Mouse (Mus musculus) stomach, embryonic 15.5 days (tissue): ENCODE results near the gene Wdsub1. TPM values are rescaled to one million over a fixed set of nuclear protein-coding genes. Genes with fewer than 3 reads are reported as not detected.

Experiments used
- ATAC-seq: fragments of 200-750 bp; cut with Nextera tagmentation; 2 replicates; pipeline ENCODE4 v1.8.0; 2017; ENCODE audit warnings: low read depth, moderate number of reproducible peaks, moderate TSS enrichment; ENCODE audit not compliant: insufficient read depth, low FRiP score
- H3K27ac ChIP-seq: fragments of 300-500 bp; sonication (generic); 2 replicates; pipeline ENCODE4 v1.5.1; 2015; ENCODE audit warnings: mild to moderate bottlenecking, inconsistent platforms
- H3K27me3 ChIP-seq: fragments of 300-500 bp; sonication (generic); replicated peaks from 2 replicates; pipeline ENCODE4 v1.6.1; 2015; ENCODE audit warnings: inconsistent platforms
- H3K36me3 ChIP-seq: fragments of 300-500 bp; sonication (generic); 2 replicates; pipeline ENCODE4 v1.6.1; 2015; ENCODE audit warnings: inconsistent platforms
- H3K4me1 ChIP-seq: fragments of 300-500 bp; sonication (generic); 2 replicates; pipeline ENCODE4 v1.6.1; 2015; ENCODE audit warnings: inconsistent platforms
- H3K4me2 ChIP-seq: fragments of 300-500 bp; sonication (generic); 2 replicates; pipeline ENCODE4 v1.6.1; 2015; ENCODE audit warnings: mild to moderate bottlenecking, inconsistent platforms
- H3K4me3 ChIP-seq: fragments of 300-500 bp; sonication (generic); replicated peaks from 2 replicates; pipeline ENCODE4 v1.5.1; 2015; ENCODE audit warnings: inconsistent platforms
- H3K9ac ChIP-seq: fragments of 300-500 bp; sonication (generic); 2 replicates; pipeline ENCODE4 v1.6.1; 2015; ENCODE audit warnings: inconsistent platforms
- H3K9me3 ChIP-seq: fragments of 300-500 bp; sonication (generic); 2 replicates; pipeline ENCODE4 v1.6.1; 2016; ENCODE audit warnings: inconsistent platforms
- WGBS: fragments of 180-500 bp; shearing (Covaris S2); methylation state at CpG from one replicate; pipeline ENCODE4 v1.1.7; 2015; 5-methylcytosine and 5-hydroxymethylcytosine counted together
- polyA plus RNA-seq: library from polyadenylated mRNA; unstranded; fragments of >200 nt; fragmentation: Nextera tagmentation; extraction: Ambion mirVana; gene quantifications from 2 replicates; pipeline ENCODE4 v1.2.1, GENCODE M21; 2015

The Wdsub1 gene
- 30.0 and 30.6 TPM in 2 replicates for polyA plus RNA-seq

DNA sequence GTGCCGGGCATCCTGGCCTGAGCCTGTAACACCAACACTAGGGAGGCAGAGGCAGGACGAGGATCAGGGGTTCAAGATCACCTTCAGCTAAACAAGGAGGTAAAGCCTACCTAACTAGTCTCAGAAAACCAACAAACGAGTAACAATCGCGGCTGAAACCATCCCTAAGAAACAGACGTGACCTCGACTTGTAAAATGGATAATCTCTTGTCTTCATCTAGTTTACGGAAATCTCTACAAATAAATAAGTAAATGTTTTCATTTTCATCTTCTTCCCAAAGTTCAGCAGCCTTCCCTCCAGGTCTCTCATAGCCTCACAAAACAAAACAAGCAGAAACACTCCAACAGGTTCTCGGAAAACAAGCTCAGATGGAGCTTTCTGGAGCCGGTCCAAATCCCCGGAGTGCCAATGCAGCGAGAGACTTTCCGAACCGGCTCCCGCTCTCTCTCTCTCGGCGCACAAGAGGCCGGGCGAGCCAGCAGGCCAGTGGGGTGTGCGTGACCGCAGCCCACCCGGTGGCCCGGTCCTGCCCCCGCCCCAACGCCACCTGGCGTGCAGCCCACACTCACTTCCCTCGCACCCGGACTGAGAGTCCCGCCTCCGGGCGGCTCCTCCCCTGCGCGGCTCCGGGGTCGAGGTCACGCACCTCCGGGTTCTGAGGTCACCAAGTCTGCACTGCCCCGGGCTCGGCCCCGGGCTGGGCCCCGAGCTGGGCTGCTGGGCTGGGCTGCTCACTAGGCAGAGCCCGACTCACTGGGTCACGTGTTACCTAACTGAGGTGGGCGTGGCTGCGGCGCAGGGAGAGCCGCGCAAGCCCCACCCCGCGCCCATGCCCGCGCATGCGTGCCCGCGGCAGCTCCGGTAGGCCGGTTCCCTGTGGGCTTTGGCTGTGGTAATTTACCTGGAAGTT, at the start of gene Wdsub1:
Gene Wdsub1, minus strand, starts transcription at position 761 of the 911 bp plus-strand sequence.
- WGBS = 4% methylated on average over 57 of the region's 57 CpGs
- Histone ChIP-seq H3K27ac (peak within 1 kb of the TSS; percentile 58), H3K9me3 (no peaks in the 10 kb centered on the region), H3K27me3 (no peaks in the 10 kb centered on the region), H3K4me2 (peak within 1 kb of the TSS; percentile 65), H3K4me1 (no peaks in the 10 kb centered on the region), H3K36me3 (no peaks in the 10 kb centered on the region), H3K9ac (peak within 1 kb of the TSS; percentile 75), H3K4me3 (peak within 1 kb of the TSS; percentile 81)
- ATAC-seq = peak; percentile 97

DNA sequence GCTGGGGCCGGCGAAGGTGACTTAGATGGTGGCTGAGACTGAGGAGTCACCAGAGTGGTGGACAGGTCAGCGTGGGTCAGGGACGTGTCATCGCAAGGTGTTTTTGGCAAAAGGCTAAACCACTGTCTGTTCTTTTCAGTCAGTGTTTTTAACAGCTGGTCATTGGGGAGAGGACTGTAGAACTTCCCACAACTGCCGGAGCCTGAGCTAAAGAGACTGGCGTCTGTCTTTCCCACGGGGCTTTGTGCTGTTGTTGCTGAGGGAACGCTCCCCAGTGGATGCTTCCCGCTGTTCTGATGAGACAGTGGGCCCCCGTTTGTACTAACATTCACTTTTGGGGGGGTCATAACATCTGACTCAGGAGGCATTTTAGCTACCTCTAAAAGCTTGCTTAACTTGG, 31.2 kb upstream of the Wdsub1 start:
- no peak overlapping the region for H3K9ac ChIP-seq
- no peak overlapping the region for H3K27ac ChIP-seq
- no peaks in the 10 kb centered on the region for H3K9me3 ChIP-seq
- WGBS = 91% methylated on average over 11 of the region's 11 CpGs
- no peaks in the 10 kb centered on the region for H3K27me3 ChIP-seq
- no peak overlapping the region for H3K4me2 ChIP-seq
- H3K4me3 ChIP-seq = no peak overlapping the region
- H3K36me3 ChIP-seq = peaks cover 22% of the 10 kb centered on the region
- ATAC-seq = no peak
- H3K4me1 ChIP-seq = no peaks in the 10 kb centered on the region

DNA sequence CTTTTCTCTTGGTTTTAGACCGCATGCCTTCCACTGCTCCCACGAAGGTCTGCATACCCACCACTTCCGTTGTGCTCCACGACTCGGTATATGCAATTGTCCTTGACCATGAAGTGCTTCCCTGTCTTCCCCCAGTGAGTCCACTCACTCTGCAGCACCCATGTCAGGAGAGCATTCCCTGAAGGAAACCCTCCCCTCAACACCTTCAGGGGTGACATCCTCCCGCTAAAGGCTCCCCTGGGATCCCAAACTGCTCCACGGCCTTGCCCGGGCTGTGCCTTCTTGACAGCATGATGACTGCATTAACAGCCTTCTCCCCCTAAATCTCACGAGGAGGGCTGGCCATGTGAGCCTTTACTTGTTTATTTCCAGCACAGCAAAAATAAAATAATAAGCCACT, 25.7 kb upstream of the Wdsub1 start:
- no peaks in the 10 kb centered on the region for H3K27me3 ChIP-seq
- no peak overlapping the region for H3K27ac ChIP-seq
- H3K4me3 ChIP-seq = no peak overlapping the region
- WGBS = 90% methylated on average over 9 of the region's 9 CpGs
- H3K4me2 ChIP-seq = no peak overlapping the region
- H3K9ac ChIP-seq = no peak overlapping the region
- H3K36me3 ChIP-seq = peaks cover 22% of the 10 kb centered on the region
- no peak for ATAC-seq
- H3K4me1 ChIP-seq = no peaks in the 10 kb centered on the region
- H3K9me3 ChIP-seq = no peaks in the 10 kb centered on the region

DNA sequence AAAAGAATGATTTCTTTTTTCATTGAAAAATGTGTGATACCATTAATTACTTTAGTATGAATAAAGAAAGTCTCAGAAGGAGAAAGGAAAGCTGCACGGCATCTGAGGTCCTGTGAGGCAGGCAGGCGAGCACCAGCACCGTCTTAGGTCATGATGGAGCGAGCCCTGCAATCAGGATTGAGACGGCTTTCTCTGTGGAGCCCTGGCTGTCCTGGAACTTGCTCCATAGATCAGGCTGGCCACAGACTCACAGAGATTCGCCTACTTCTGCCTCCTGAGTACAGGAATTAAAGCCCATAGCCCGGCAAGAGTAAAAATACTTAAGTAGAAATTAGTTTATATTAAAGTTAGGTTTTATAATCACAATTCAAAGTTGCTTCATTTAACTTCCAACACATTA, 21.6 kb upstream of the Wdsub1 start:
- Histone ChIP-seq H3K4me1 (no peaks in the 10 kb centered on the region), H3K4me2 (no peak overlapping the region), H3K27me3 (no peaks in the 10 kb centered on the region), H3K9ac (no peak overlapping the region), H3K36me3 (peaks cover 25% of the 10 kb centered on the region), H3K27ac (no peak overlapping the region), H3K9me3 (no peaks in the 10 kb centered on the region), H3K4me3 (no peak overlapping the region)
- no peak for ATAC-seq
- 85% methylated on average over 7 of the region's 7 CpGs for WGBS

DNA sequence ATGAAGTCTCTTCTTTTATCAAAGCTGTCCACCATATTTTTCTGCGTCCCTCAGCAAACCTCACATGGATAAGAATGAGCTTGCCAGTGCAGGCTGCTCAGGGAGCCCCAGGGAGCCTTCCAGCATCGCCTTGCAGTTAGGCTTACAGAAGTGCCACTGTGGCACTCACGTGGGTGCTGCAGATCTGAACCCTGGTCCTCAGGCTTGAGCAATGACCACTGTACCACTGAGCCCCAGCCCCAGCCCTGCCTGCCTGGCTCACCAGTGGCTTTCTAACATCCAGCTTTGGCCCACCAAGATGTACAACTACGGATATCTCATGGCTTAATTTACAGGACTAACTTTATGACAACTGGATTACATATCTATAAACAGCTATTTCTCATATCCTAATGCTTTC, 16.3 kb upstream of the Wdsub1 start:
- Histone ChIP-seq H3K27ac (no peak overlapping the region), H3K4me1 (no peaks in the 10 kb centered on the region), H3K36me3 (peaks cover 22% of the 10 kb centered on the region), H3K9ac (no peak overlapping the region), H3K27me3 (no peaks in the 10 kb centered on the region), H3K4me2 (no peak overlapping the region), H3K9me3 (no peaks in the 10 kb centered on the region), H3K4me3 (no peak overlapping the region)
- 80% methylated on average over 4 of the region's 4 CpGs for WGBS
- ATAC-seq = no peak

DNA sequence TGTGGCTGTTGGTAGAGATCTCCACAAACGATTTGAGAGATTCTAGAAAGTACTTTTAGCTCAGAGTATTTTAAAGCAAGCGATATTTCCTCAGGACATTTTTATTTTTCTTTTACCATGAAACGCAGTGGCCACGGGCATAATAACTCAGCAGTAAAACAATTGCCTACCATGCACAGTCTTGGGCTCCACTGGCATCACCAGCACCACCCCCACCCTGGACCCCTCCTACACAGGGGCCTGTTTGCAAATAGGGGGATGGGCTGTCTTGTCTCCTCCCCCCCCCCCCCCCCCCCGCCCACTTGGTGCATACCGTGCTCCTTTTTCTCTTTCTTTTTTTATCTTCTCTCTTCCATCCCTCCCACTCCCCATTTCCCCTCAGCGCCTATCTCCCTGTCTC, 15.7 kb upstream of the Wdsub1 start:
- no peaks in the 10 kb centered on the region for H3K9me3 ChIP-seq
- no peak for ATAC-seq
- H3K4me1 ChIP-seq = no peaks in the 10 kb centered on the region
- no peak overlapping the region for H3K4me2 ChIP-seq
- no peak overlapping the region for H3K4me3 ChIP-seq
- H3K27me3 ChIP-seq = no peaks in the 10 kb centered on the region
- 85% methylated on average over 6 of the region's 7 CpGs for WGBS
- no peak overlapping the region for H3K27ac ChIP-seq
- H3K36me3 ChIP-seq = peaks cover 18% of the 10 kb centered on the region
- H3K9ac ChIP-seq = no peak overlapping the region

DNA sequence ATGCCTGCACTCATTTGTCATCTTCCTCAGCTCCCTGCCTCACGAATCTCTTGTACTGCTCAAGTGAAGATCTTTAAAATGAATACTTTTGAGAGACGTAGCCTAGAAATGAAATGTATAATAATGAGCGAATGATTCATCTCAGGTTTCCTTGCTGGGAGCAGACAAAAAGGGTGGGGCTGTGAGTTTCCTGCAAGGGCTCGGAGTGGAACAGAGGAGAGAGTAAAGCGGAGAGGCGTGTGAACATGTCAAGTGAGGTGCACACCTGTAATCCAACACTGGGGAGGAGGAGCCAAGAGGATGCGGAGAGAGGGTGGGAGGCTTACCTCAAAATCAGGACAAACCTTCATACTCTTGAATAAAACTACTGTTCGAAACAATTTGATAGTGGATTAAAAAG, 14.4 kb upstream of the Wdsub1 start:
- ATAC-seq = peak; percentile 83
- H3K9ac ChIP-seq = no peak overlapping the region
- no peaks in the 10 kb centered on the region for H3K9me3 ChIP-seq
- H3K4me3 ChIP-seq = no peak overlapping the region
- H3K36me3 ChIP-seq = peaks cover 16% of the 10 kb centered on the region
- H3K4me2 ChIP-seq = no peak overlapping the region
- no peaks in the 10 kb centered on the region for H3K4me1 ChIP-seq
- H3K27me3 ChIP-seq = no peaks in the 10 kb centered on the region
- peak overlapping the region; percentile 40; the same call in 1 of the 2 replicates for H3K27ac ChIP-seq
- whole genome bisulfite sequencing = 45% methylated on average over 8 of the region's 8 CpGs

DNA sequence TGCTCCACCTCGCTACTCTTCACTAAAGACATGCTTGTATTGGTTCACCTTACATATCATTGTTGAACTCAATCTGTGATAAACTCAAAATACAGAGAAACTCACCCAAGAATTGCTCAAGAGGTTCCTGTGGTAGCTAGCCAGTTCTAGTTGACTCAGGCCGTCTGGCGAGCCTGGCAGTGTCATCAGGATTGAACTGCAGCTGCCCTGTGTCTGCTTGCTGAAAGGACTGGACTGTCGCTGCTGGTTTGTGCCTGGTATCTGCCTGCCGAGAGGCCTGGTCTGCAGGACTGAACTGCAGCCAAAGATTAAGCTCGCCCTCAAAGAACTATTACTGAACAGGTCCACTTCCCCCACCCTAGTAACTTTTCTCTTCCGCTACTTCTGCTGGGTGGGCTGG, 14.0 kb upstream of the Wdsub1 start:
- WGBS = 56% methylated on average over 7 of the region's 7 CpGs
- H3K9me3 ChIP-seq = no peaks in the 10 kb centered on the region
- 0 out of 2 replicates have a peak, but pooled peaks have one; percentile 18 for ATAC-seq
- no peaks in the 10 kb centered on the region for H3K27me3 ChIP-seq
- no peak overlapping the region for H3K4me2 ChIP-seq
- H3K4me1 ChIP-seq = no peaks in the 10 kb centered on the region
- H3K36me3 ChIP-seq = peaks cover 12% of the 10 kb centered on the region
- no peak overlapping the region for H3K4me3 ChIP-seq
- H3K27ac ChIP-seq = peak overlapping the region; percentile 40; the same call in 1 of the 2 replicates
- H3K9ac ChIP-seq = no peak overlapping the region

DNA sequence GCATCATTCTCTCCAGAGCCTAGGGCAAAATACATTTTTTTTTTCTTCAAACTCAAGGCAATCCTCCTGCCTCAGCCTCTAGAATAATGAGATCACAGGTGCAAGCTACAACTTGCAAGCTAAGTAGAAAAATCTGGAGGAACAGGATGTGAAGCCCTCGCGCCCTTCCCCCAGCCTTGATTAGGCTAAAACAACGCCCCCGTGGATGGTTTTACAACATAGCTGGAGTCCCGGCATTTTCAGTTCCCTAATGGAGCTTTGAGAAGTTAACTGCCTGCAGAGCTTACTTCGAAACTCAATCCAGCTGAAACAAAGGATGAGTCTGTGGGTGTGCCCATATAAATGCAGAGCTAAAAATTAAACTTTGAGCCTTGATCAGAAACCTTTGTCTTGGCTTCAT, 7.3 kb upstream of the Wdsub1 start:
- no peaks in the 10 kb centered on the region for H3K36me3 ChIP-seq
- ATAC-seq = no peak

DNA sequence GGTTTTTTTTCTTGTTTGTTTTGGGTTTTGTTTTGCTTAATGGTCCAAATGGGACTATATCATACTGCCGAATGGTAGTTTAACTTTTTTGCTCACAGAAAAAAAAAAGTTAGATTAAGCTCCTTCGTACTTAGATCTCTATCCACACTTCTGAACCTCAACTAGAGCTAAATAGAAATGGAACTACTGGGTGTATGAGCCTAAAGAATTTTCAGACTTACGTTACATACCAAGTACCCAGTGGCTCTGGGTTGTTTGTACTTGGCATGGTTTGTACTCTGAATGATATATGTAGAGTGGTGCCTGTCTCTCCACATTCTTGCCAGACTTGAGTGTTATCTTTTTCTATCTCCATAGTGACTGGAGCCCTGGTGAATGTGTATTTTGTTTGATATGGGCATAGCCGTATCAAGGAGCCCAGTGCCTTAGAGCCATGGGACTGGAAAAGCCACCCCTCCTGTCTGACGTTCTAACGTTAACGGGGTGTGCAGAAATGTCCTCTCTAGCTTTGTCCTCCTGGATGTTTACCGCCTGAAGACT, 421 bp upstream of the Wdsub1 start:
- H3K4me2 ChIP-seq = peak overlapping the region; percentile 65
- peak; percentile 30 for ATAC-seq
- WGBS = 54% methylated on average over 8 of the region's 8 CpGs
- no peaks in the 10 kb centered on the region for H3K4me1 ChIP-seq
- H3K27me3 ChIP-seq = no peaks in the 10 kb centered on the region
- H3K9ac ChIP-seq = no peak overlapping the region
- peak overlapping the region; percentile 81 for H3K4me3 ChIP-seq
- H3K27ac ChIP-seq = no peak overlapping the region
- no peaks in the 10 kb centered on the region for H3K9me3 ChIP-seq
- no peaks in the 10 kb centered on the region for H3K36me3 ChIP-seq

More for the DNA sequence above, 7.3 kb upstream of the Wdsub1 start:
- no peak overlapping the region for H3K4me2 ChIP-seq
- no peak overlapping the region for H3K4me3 ChIP-seq
- H3K9ac ChIP-seq = no peak overlapping the region
- 80% methylated on average over 6 of the region's 6 CpGs for WGBS
- no peaks in the 10 kb centered on the region for H3K4me1 ChIP-seq
- H3K27ac ChIP-seq = no peak overlapping the region
- no peaks in the 10 kb centered on the region for H3K9me3 ChIP-seq
- no peaks in the 10 kb centered on the region for H3K27me3 ChIP-seq

DNA sequence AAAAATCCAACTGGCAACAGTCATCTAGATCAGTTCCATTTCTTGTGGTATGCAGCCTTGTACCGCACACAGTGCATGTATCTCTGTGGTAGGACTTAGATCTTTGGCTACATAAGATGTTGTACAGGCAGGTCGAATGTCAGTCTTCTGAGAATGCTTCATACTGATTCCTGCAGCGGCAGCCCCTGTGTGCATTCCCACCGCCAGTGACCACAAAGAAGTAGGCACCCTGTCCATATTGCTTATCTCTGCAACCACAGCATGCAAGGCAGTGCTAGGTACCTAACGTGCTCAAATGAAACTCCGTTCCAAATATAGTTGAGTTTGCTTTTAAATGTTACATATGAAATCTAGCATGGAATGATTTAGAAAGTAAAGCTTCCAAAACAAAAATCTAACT, 987 bp downstream of the Wdsub1 start:
- Histone ChIP-seq H3K9ac (no peak overlapping the region), H3K4me2 (peak overlapping the region; percentile 65), H3K4me3 (peak overlapping the region; percentile 81), H3K4me1 (no peaks in the 10 kb centered on the region), H3K36me3 (no peaks in the 10 kb centered on the region), H3K27me3 (no peaks in the 10 kb centered on the region), H3K27ac (no peak overlapping the region), H3K9me3 (no peaks in the 10 kb centered on the region)
- no peak for ATAC-seq
- WGBS = 55% methylated on average over 6 of the region's 6 CpGs

DNA sequence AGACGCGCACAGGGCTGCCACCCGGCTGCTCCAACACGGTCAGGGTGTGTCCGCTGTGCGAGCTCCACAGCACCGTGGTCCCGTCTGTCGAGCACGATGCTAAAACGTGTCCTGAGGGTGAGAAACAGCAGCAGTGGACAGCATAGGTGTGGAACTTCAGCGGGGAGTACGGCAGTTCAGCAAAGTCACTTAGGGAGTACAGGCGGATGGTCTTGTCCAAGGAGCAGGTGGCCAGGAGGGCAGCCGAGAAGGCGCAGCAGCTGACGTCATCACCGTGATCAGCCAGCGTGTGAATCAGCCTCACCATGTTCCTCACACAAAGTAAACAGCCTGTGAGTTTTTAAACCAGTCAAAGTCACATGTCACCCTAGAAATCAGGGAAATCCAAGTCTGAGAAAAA, 4.2 kb downstream of the Wdsub1 start:
- no peak for ATAC-seq
- 72% methylated on average over 19 of the region's 19 CpGs for WGBS
- no peaks in the 10 kb centered on the region for H3K4me1 ChIP-seq

More for the DNA sequence above, 4.2 kb downstream of the Wdsub1 start:
- no peaks in the 10 kb centered on the region for H3K27me3 ChIP-seq
- H3K4me2 ChIP-seq = no peak overlapping the region
- H3K9ac ChIP-seq = no peak overlapping the region
- H3K27ac ChIP-seq = no peak overlapping the region
- H3K9me3 ChIP-seq = no peaks in the 10 kb centered on the region
- no peak overlapping the region for H3K4me3 ChIP-seq
- H3K36me3 ChIP-seq = no peaks in the 10 kb centered on the region
